Mouse (Mus musculus) neural tube, embryonic 10.5 days (tissue): ENCODE data around the gene Serpina9.
A peak's percentile ranks its signal among the peaks of the same experiment; 100 is the strongest.
"Not testable (repeated sequence)": the region's sequence is repeated elsewhere in the genome, so short reads cannot be mapped to it uniquely, and the experiment has no call there.

Source experiments
- DNase-seq: peaks from one replicate; pipeline ENCODE4 v3.0.0-alpha.2; 2017; ENCODE audit warnings: low spot score; ENCODE audit errors: extremely low spot score

The Serpina9 gene

GRCm38 (mm10) chr12:103989857-103990256, 23.7 kb downstream of the Serpina9 start, which contains the start of gene Serpina11:
Gene Serpina11 (minus strand): TSS chr12:103989957.
- no peak for DNase-seq

- DNase-seq, result no peak
Observed at GRCm38 (mm10) chr12:103989514-103989767, 24.1 kb downstream of the Serpina9 start.

GRCm38 (mm10) chr12:103988754-103989513, 24.6 kb downstream of the Serpina9 start:
- DNase-seq, result no peak

- no peak for DNase-seq
Observed at GRCm38 (mm10) chr12:103985868-103986267, 27.7 kb downstream of the Serpina9 start.

- DNase-seq, result peak; percentile 43
Observed at GRCm38 (mm10) chr12:103984935-103985334, 28.6 kb downstream of the Serpina9 start.

GRCm38 (mm10) chr12:103981646-103982360, 31.8 kb downstream of the Serpina9 start:
- DNase-seq, result no peak

GRCm38 (mm10) chr12:103978294-103978693, 35.3 kb downstream of the Serpina9 start:
- no peak for DNase-seq

- DNase-seq, result peak; percentile 32
Observed at GRCm38 (mm10) chr12:103977846-103978245, 35.7 kb downstream of the Serpina9 start.

GRCm38 (mm10) chr12:103977060-103977459, 36.5 kb downstream of the Serpina9 start:
- DNase-seq, result no peak

GRCm38 (mm10) chr12:103971080-103971479, 42.5 kb downstream of the Serpina9 start:
- no peak for DNase-seq

- DNase-seq, result no peak
Observed at GRCm38 (mm10) chr12:103969577-103970116, 43.9 kb downstream of the Serpina9 start.

GRCm38 (mm10) chr12:103966761-103967160, 46.8 kb downstream of the Serpina9 start:
- no peak for DNase-seq

GRCm38 (mm10) chr12:103963288-103963687, 50.3 kb downstream of the Serpina9 start:
- no peak for DNase-seq

- no peak for DNase-seq
Observed at GRCm38 (mm10) chr12:103962860-103963259, 50.7 kb downstream of the Serpina9 start.

GRCm38 (mm10) chr12:103962337-103962736, 51.2 kb downstream of the Serpina9 start:
- no peak for DNase-seq

- DNase-seq, result no peak
Observed at GRCm38 (mm10) chr12:103961716-103962115, 51.8 kb downstream of the Serpina9 start.

- DNase-seq, result no peak
Observed at GRCm38 (mm10) chr12:103958798-103959197, 54.8 kb downstream of the Serpina9 start, which contains the start of gene Serpina1e. Gene Serpina1e (minus strand): TSS chr12:103958975.

- not testable (repeated sequence) for DNase-seq
Observed at GRCm38 (mm10) chr12:103956555-103956954, 57.0 kb downstream of the Serpina9 start.

GRCm38 (mm10) chr12:103952972-103953371, 60.6 kb downstream of the Serpina9 start:
- not testable (repeated sequence) for DNase-seq

- no peak for DNase-seq
Observed at GRCm38 (mm10) chr12:103946243-103946642, 67.3 kb downstream of the Serpina9 start.
